Mouse (Mus musculus): ENCODE measurements around the gene Tfpt.
"Not testable (repeated sequence)": the region's sequence is repeated elsewhere in the genome, so short reads cannot be mapped to it uniquely, and the experiment has no call there.

Gene Tfpt

GRCm38 (mm10) chr7:3617242-3617995 lies 12.3 kb downstream of the Tfpt start, which contains the start of gene Ndufa3:
TSS of gene Ndufa3 (plus strand) at chr7:3617373.
- peak; percentile 72 for DNase-seq (ENCODE audit: low read depth, low spot score)

- no peak for DNase-seq (ENCODE audit: low read depth, low spot score)
These were observed 13.1 kb downstream of the Tfpt start for GRCm38 (mm10) chr7:3616389-3617241.

- DNase-seq (ENCODE audit: low read depth, low spot score) = no peak
These were observed 13.7 kb downstream of the Tfpt start, which contains the start of gene Oscar for GRCm38 (mm10) chr7:3616057-3616388. TSS of gene Oscar (minus strand) at chr7:3616157.

DNA sequence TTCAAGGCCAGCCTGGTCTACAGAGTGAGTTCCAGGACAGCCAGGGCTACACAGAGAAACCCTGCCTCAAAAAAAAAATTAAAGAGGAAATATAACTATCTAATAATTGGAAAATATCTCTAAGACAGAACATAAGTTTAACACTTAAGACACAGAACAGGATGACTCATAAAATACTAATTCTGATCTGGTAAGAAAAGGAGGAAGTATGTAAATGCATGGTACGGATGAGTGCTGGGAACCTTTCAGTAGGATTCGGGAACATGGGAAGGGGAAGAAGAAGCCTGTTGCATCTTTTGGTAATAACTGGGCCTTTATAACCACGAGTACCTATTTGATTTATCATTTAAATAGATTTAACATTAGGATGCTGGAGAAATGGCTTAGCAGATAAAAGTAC lies 15.7 kb downstream of the Tfpt start:
- no peak for DNase-seq (ENCODE audit: low read depth, low spot score)

GRCm38 (mm10) chr7:3611006-3611405 lies 18.7 kb downstream of the Tfpt start:
- no peak for DNase-seq (ENCODE audit: low read depth, low spot score)

- DNase-seq (ENCODE audit: low read depth, low spot score) = no peak
These were observed 19.3 kb downstream of the Tfpt start for GRCm38 (mm10) chr7:3610437-3610836.

- DNase-seq (ENCODE audit: low read depth, low spot score) = no peak
These were observed 20.6 kb downstream of the Tfpt start for GRCm38 (mm10) chr7:3609082-3609481.

DNA sequence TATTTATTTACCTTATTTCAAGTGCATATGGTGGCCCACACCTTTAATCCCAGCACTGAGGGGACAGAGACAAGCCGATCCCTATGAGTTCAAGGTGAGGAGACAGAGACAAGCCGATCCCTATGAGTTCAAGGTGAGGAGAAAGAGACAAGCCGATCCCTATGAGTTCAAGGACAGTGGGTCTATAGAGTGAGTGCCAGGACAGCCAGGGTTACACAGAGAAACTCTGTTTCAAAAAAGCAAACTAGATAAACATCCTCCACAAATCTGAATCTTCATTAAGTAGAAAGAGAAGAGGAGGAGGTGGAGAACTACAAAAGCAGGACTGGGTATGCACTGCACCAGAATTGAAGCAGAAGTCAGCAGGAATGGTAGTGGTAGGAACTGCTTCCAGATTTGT lies 21.1 kb downstream of the Tfpt start:
- no peak for DNase-seq (ENCODE audit: low read depth, low spot score)

DNA sequence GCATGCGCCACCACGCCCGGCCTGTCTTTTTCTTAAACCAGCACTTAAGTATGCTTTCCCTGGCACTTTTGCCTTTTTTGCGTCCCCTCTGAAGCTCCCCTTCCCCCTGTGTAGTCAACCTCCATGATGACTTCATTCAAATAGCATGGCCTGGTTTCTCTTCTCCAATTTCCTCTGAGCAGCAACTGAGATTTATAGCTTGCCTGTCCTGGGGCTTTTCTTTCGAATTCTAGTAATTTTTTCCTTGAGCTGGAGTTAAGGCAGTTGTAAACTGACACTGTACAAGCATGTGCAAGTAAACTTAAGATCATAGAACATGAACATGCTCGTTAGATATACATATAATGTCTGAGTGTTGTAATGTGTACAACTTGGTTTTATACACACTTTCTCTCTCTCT lies 22.3 kb downstream of the Tfpt start:
- no peak for DNase-seq (ENCODE audit: low read depth, low spot score)

DNA sequence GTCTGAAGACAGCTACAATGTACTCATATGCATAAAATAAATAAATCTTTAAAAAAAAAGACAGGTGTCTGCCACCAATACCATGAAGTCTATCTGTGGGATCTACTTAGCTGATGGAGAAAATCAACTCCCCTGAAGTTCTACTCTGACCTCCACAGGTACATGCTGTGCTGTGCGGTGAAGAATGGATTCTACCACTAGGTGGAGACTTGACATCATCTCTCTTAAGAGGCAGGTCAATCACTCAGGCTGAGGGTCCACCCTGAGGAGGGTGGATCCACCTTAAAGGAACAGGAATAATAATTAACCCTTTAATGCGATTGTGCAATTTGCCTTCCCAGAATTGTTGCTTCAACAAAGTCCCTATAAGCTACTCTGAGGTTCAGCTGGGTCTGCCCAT lies 22.9 kb downstream of the Tfpt start:
- DNase-seq (ENCODE audit: low read depth, low spot score) = no peak

DNA sequence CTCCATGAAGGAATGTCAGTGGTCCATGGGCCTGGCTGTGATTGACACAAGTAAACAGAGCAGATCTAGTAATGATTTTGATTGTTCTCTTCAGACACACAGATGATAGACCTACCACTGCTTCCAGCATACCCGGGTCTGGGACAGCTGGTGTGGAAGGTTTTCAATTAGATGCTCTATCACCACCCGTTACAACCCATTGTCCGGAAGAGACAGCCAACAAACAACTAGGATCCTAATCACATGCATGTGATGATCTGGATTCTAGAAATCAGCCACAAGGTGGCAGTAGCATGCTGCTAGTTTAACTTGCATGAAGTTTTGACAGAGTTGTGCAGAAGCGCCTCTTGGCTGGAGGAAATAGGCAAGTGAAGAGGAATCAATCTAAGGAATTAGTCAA lies 28.6 kb downstream of the Tfpt start:
- peak; percentile 28 for DNase-seq (ENCODE audit: low read depth, low spot score)

DNA sequence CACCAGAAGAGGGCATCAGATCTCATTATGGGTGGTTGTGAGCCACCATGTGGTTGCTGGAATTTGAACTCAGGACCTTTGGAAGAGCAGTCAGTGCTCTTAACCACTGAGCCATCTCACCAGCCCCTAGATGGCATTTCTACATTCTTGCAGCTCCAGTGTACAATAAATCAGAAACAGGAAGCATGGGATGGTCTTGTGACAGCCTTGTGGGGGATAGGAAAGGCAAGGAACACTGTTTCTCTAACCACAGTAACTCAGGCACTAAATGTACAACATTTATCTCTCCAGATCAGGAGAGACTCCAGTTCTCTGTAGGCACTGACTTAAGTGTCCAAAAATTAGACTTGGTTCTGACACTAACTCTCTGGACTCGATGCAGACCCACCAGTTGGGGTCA lies 32.0 kb downstream of the Tfpt start:
- not testable (repeated sequence) for DNase-seq (ENCODE audit: low read depth, low spot score)

GRCm38 (mm10) chr7:3595146-3595545 lies 34.6 kb downstream of the Tfpt start:
- DNase-seq (ENCODE audit: low read depth, low spot score) = no peak

- no peak for DNase-seq (ENCODE audit: low read depth, low spot score)
These were observed 35.0 kb downstream of the Tfpt start for GRCm38 (mm10) chr7:3594686-3595085.

DNA sequence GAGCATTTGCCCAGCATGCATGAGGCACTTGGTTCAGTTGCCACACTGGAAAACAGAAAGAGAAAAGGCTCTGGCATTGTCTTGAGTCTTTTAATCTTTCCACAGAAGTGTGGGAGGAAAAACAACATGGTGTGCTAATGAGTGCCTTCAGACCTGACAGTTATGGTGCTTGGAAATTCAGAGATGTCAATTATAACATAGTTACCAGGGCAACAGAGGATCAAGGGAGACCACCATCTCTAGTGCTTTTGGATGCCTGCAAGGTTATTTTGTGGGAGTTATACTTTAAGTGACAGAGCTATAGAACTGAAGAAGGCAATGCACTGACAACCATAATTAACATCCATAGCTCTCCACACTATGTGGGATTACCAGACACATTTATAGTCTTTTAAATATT lies 35.9 kb downstream of the Tfpt start:
- no peak for DNase-seq (ENCODE audit: low read depth, low spot score)

DNA sequence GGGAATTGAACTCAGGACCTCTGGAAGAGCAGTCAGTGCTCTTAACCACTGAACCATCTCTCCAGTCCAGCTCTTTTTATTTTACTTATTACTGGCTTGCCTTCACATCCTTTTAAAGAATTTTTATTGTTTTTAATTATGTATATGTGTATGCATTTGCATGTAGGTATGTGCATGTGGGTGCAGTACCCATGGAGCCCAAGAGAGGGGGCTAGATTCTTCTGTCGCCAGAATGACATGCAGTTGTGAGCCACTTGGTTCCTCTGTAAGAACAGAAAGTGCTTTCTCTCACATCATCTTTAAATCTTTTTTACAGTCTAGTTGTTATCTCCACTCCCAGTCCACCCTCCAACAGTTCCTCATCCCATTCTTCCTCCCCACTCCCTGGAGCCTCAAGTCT lies 38.2 kb downstream of the Tfpt start:
- no peak for DNase-seq (ENCODE audit: low read depth, low spot score)

DNA sequence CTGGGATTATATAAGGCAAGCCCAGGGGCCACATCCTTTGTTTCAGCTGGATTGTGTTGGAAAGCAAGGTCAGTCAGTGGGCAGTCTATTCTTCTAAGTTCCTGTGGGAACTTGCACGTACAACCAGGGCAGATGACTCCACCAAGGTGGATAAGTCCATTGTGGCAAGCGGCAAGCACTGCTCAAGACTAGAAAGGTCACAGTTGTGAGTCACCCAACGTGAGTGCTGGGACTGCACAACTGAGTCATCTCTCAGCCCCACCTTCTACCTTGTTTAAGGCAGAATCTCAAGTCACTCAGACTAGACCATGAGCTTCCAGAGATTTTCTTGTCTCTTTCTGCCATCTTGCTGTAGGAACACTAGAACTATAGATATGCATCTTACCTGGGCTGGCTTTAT lies 39.2 kb downstream of the Tfpt start:
- no peak for DNase-seq (ENCODE audit: low read depth, low spot score)

- no peak for DNase-seq (ENCODE audit: low read depth, low spot score)
These were observed 42.4 kb downstream of the Tfpt start for GRCm38 (mm10) chr7:3587292-3587691.

DNA sequence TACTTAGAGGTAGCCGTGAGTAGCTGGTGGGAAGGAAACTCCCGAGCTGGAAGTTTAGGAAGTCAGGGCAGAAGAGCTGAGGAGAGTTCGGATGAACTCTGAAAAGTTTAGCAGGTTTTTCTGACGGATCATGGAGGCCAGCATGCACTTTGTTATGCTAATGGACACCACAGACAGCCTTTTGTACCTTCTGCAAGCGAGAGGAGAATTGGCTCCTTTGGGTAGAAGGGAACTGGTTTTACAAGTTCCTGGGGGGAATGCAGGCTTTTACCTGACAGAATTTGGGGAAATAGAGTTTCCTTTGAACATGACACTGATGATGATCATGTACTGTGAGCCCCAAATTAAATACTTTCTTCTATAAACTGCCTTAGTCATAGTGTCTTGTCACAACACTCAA lies 43.5 kb downstream of the Tfpt start:
- no peak for DNase-seq (ENCODE audit: low read depth, low spot score)

- DNase-seq (ENCODE audit: low read depth, low spot score) = no peak
These were observed 44.0 kb downstream of the Tfpt start for GRCm38 (mm10) chr7:3585763-3586162.

GRCm38 (mm10) chr7:3580029-3580428 lies 49.7 kb downstream of the Tfpt start:
- DNase-seq (ENCODE audit: low read depth, low spot score) = no peak

GRCm38 (mm10) chr7:3578952-3579546 lies 50.7 kb downstream of the Tfpt start:
- DNase-seq (ENCODE audit: low read depth, low spot score) = no peak

DNA sequence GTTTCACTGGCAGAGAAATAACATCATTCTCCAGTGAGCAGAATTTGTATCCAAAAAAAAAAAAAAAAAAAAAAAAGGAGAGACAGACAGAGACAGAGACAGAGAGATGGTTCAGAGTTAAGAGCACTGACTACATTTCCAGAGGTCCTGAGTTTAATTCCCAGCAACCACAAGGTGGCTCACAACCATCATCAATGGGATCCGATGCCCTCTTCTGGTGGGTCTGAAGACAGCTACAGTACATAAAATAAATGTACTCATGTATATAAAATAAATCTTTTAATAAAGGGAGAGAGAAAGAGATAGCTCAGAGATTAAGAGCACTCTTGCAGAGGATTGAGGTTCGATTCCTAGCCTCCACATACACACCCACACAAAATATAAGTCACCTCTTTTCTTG lies 51.5 kb downstream of the Tfpt start:
- DNase-seq (ENCODE audit: low read depth, low spot score) = no peak

Data from c-Kit-negative CD71-positive TER-119-positive erythroid progenitor cells, embryonic 14.5 days (primary cell).